In genomic region chr2:119478397-119478749, GRCm38 (mm10) we compare ENCODE assay signal across 8 mouse cellular contexts. TPM values are rescaled to one million over a fixed set of nuclear protein-coding genes. Genes with fewer than 3 reads are reported as not detected.
A peak's percentile ranks its signal among the peaks of the same experiment; 100 is the strongest.
DNase-seq lines count a peak whose midpoint lies in the region; ATAC-seq and TF ChIP-seq lines count a peak whose summit lies in the region.

No protein-coding gene starts in this region.

- H3K9me3 ChIP-seq in lung, embryonic 14.5 days (ENCODE audit: low read depth, low read length) = no peaks in the 10 kb centered on the region
- H3K9me3 ChIP-seq in intestine, postnatal 0 days (ENCODE audit: control insufficient read depth) = no peaks in the 10 kb centered on the region
- no peaks in the 10 kb centered on the region for H3K9me3 ChIP-seq in neural tube, embryonic 14.5 days (ENCODE audit: control insufficient read depth, low read length)

- no peak for DNase-seq in lung, embryonic 14.5 days
- no peak for DNase-seq in lung, adult 18-20 months
- no peak for DNase-seq in urinary bladder, adult 18-20 months (ENCODE audit: low spot score in 2 of 2)
- no peak for DNase-seq in layer of hippocampus, adult 9-10 months (ENCODE audit: low spot score)

- TF ChIP-seq CTCF in lung, embryonic 14.5 days (IDR thresholded peaks at IDR 0.05; ENCODE audit: low read depth) = no peak
- TF ChIP-seq CTCF in embryonic fibroblast, embryonic 13.5 days (IDR thresholded peaks at IDR 0.05; ENCODE audit: borderline replicate concordance, insufficient read depth, low read length) = no peak
- TF ChIP-seq CTCF in intestine, postnatal 0 days (IDR thresholded peaks at IDR 0.05; ENCODE audit: low read depth) = no peak

- no peaks in the 10 kb centered on the region for H3K36me3 ChIP-seq in lung, embryonic 14.5 days (ENCODE audit: insufficient read depth)
- no peaks in the 10 kb centered on the region for H3K36me3 ChIP-seq in intestine, postnatal 0 days (ENCODE audit: control insufficient read depth, insufficient read depth)
- H3K36me3 ChIP-seq in neural tube, embryonic 14.5 days (ENCODE audit: control insufficient read depth, insufficient read depth, low read length) = no peaks in the 10 kb centered on the region

- H3K4me3 ChIP-seq in lung, embryonic 14.5 days (ENCODE audit: low read depth, low read length) = peak overlapping the region; percentile 95
- peak overlapping the region; percentile 78 for H3K4me3 ChIP-seq in embryonic fibroblast, embryonic 13.5 days (ENCODE audit: insufficient read depth, low read length)
- peak overlapping the region; percentile 96 for H3K4me3 ChIP-seq in intestine, postnatal 0 days (ENCODE audit: low read depth, low read length)
- H3K4me3 ChIP-seq in neural tube, embryonic 14.5 days (ENCODE audit: low read depth, low read length) = peak overlapping the region; percentile 92

- H3K4me2 ChIP-seq in lung, embryonic 14.5 days = peak overlapping the region; percentile 83
- peak overlapping the region; percentile 88 for H3K4me2 ChIP-seq in intestine, postnatal 0 days (replicated peaks; ENCODE audit: low read depth)
- peak overlapping the region; percentile 61 for H3K4me2 ChIP-seq in neural tube, embryonic 14.5 days (ENCODE audit: low read depth, low read length)

- H3K4me1 ChIP-seq in lung, embryonic 14.5 days (ENCODE audit: insufficient read depth) = no peaks in the 10 kb centered on the region
- H3K4me1 ChIP-seq in embryonic fibroblast, embryonic 13.5 days (ENCODE audit: control insufficient read depth, insufficient read depth, low read length) = peaks cover 7% of the 10 kb centered on the region
- H3K4me1 ChIP-seq in intestine, postnatal 0 days (replicated peaks; ENCODE audit: control insufficient read depth, insufficient read depth, low read length) = no peaks in the 10 kb centered on the region; the same call in 1 of the 2 replicates
- peaks cover 12% of the 10 kb centered on the region; the same call in 1 of the 2 replicates for H3K4me1 ChIP-seq in neural tube, embryonic 14.5 days (ENCODE audit: control insufficient read depth, insufficient read depth, low read length)

- H3K9ac ChIP-seq in lung, embryonic 14.5 days = peak overlapping the region; percentile 96
- H3K9ac ChIP-seq in intestine, postnatal 0 days (ENCODE audit: low read depth, low read length) = peak overlapping the region; percentile 100
- H3K9ac ChIP-seq in neural tube, embryonic 14.5 days (replicated peaks; ENCODE audit: low read depth, low read length) = peak overlapping the region; percentile 65

- no peak; the same call in 1 of the 2 replicates for TF ChIP-seq POLR2A in embryonic fibroblast, embryonic 13.5 days (IDR thresholded peaks at IDR 0.05; ENCODE audit: low read depth, low read length)

- peak overlapping the region; percentile 98 for H3K27ac ChIP-seq in lung, embryonic 14.5 days (ENCODE audit: low read depth)
- H3K27ac ChIP-seq in embryonic fibroblast, embryonic 13.5 days (ENCODE audit: insufficient read depth, low read length) = peak overlapping the region; percentile 67
- H3K27ac ChIP-seq in intestine, postnatal 0 days (ENCODE audit: low read depth, low read length) = peak overlapping the region; percentile 99
- H3K27ac ChIP-seq in neural tube, embryonic 14.5 days (ENCODE audit: low read depth, low read length) = peak overlapping the region; percentile 98

- WGBS in lung, embryonic 14.5 days = 10% methylated on average over 9 of the region's 9 CpGs
- 10% methylated on average over 9 of the region's 9 CpGs for WGBS in intestine, postnatal 0 days
- WGBS in neural tube, embryonic 14.5 days = 13% methylated on average over 9 of the region's 9 CpGs

- ATAC-seq in lung, embryonic 14.5 days (ENCODE audit: insufficient read depth) = no peak
- ATAC-seq in intestine, postnatal 0 days = peak; percentile 44
- ATAC-seq in neural tube, embryonic 14.5 days (ENCODE audit: low read depth) = no peak; the same call in 1 of the 2 replicates
- ATAC-seq in megakaryocyte-erythroid progenitor cell, adult 5-6 weeks (replicated peaks; ENCODE audit: low FRiP score, low TSS enrichment, poor library complexity, severe bottlenecking) = no peak

- H3K27me3 ChIP-seq in lung, embryonic 14.5 days (ENCODE audit: insufficient read depth, low read length) = no peaks in the 10 kb centered on the region
- no peaks in the 10 kb centered on the region for H3K27me3 ChIP-seq in intestine, postnatal 0 days (replicated peaks; ENCODE audit: control insufficient read depth, insufficient read depth, low read length)
- H3K27me3 ChIP-seq in neural tube, embryonic 14.5 days (ENCODE audit: control insufficient read depth, insufficient read depth, low read length) = no peaks in the 10 kb centered on the region

RNA-seq across cellular contexts. Expression of gene Ino80, which starts 0.9 kb away (rescaled TPM):
- 6.7 and 6.9 TPM in 2 replicates for polyA plus RNA-seq in lung, embryonic 14.5 days (2014; fragmentation: Nextera tagmentation; extraction: Ambion mirVana)
- polyA plus RNA-seq in embryonic fibroblast, embryonic 13.5 days (2011; ENCODE audit: insufficient read length, low read depth, missing spikeins) = 21.8 and 24.6 TPM in 2 replicates
- 2.4 and 2.6 TPM in 2 replicates for polyA plus RNA-seq in intestine, postnatal 0 days (2015; fragmentation: Nextera tagmentation; extraction: Ambion mirVana)
- 5.0 and 5.9 TPM in 2 replicates for polyA plus RNA-seq in neural tube, embryonic 14.5 days (2014; fragmentation: Nextera tagmentation; extraction: Ambion mirVana)
- 32.2 and 37.9 TPM in 2 replicates for total RNA-seq in megakaryocyte-erythroid progenitor cell, adult 5-6 weeks (2014; fragmentation: Nextera tagmentation)
- 21.8 and 22.4 TPM in 2 replicates for total RNA-seq in megakaryocyte-erythroid progenitor cell, adult 5-6 weeks (2017)
